In genomic region chr2:162658997-162659396, GRCm38 (mm10) we compare ENCODE assay signal across 8 mouse cellular contexts. TPM values are rescaled to one million over a fixed set of nuclear protein-coding genes. Genes with fewer than 3 reads are reported as not detected.
DNase-seq lines count a peak whose midpoint lies in the region; ATAC-seq and TF ChIP-seq lines count a peak whose summit lies in the region.

No protein-coding gene starts in this region.

- peak overlapping the region; percentile 23 for H3K4me2 ChIP-seq in embryonic facial prominence, embryonic 11.5 days (ENCODE audit: low read depth, low read length)
- peak overlapping the region; percentile 97; the same call in 1 of the 2 replicates for H3K4me2 ChIP-seq in kidney, embryonic 14.5 days (replicated peaks; ENCODE audit: low read depth, low read length)
- H3K4me2 ChIP-seq in limb, embryonic 13.5 days (replicated peaks): peak overlapping the region; percentile 95
- peak overlapping the region; percentile 99 for H3K4me2 ChIP-seq in midbrain, embryonic 15.5 days
- H3K4me2 ChIP-seq in stomach, postnatal 0 days (replicated peaks; ENCODE audit: low read depth): peak overlapping the region; percentile 38

- WGBS in embryonic facial prominence, embryonic 11.5 days: under 1% methylated on average over 18 of the region's 18 CpGs
- under 1% methylated on average over 18 of the region's 18 CpGs for WGBS in heart, embryonic 10.5 days
- WGBS in kidney, embryonic 14.5 days: under 1% methylated on average over 18 of the region's 18 CpGs
- WGBS in limb, embryonic 13.5 days: 1% methylated on average over 18 of the region's 18 CpGs
- under 1% methylated on average over 18 of the region's 18 CpGs for WGBS in midbrain, embryonic 15.5 days
- WGBS in stomach, postnatal 0 days: under 1% methylated on average over 18 of the region's 18 CpGs

- H3K9me3 ChIP-seq in embryonic facial prominence, embryonic 11.5 days (replicated peaks; ENCODE audit: control insufficient read depth, low read length): no peaks in the 10 kb centered on the region
- no peaks in the 10 kb centered on the region for H3K9me3 ChIP-seq in heart, embryonic 10.5 days
- H3K9me3 ChIP-seq in kidney, embryonic 14.5 days (ENCODE audit: control insufficient read depth, low read length): no peaks in the 10 kb centered on the region
- H3K9me3 ChIP-seq in limb, embryonic 13.5 days: no peaks in the 10 kb centered on the region
- no peaks in the 10 kb centered on the region for H3K9me3 ChIP-seq in midbrain, embryonic 15.5 days
- H3K9me3 ChIP-seq in stomach, postnatal 0 days (ENCODE audit: control insufficient read depth, low read length): no peaks in the 10 kb centered on the region

- TF ChIP-seq CTCF in stomach, postnatal 0 days (IDR thresholded peaks at IDR 0.05; ENCODE audit: low read depth): peak; percentile 97

- H3K9ac ChIP-seq in embryonic facial prominence, embryonic 11.5 days (replicated peaks; ENCODE audit: low read length): no peak overlapping the region
- H3K9ac ChIP-seq in kidney, embryonic 14.5 days (ENCODE audit: low read depth, low read length): no peak overlapping the region
- no peak overlapping the region for H3K9ac ChIP-seq in limb, embryonic 13.5 days
- H3K9ac ChIP-seq in midbrain, embryonic 15.5 days: peak overlapping the region; percentile 73; the same call in 1 of the 2 replicates
- no peak overlapping the region for H3K9ac ChIP-seq in stomach, postnatal 0 days (ENCODE audit: low read length)

- TF ChIP-seq EP300 in stomach, postnatal 0 days (optimal IDR thresholded peaks at IDR 0.05): no peak

- peaks cover 4% of the 10 kb centered on the region for H3K4me1 ChIP-seq in embryonic facial prominence, embryonic 11.5 days (ENCODE audit: control insufficient read depth, insufficient read depth, low read length)
- peaks cover 19% of the 10 kb centered on the region for H3K4me1 ChIP-seq in heart, embryonic 10.5 days
- 0 out of 2 replicates have a peak, but pooled peaks cover 12% of the 10 kb centered on the region for H3K4me1 ChIP-seq in kidney, embryonic 14.5 days (ENCODE audit: control insufficient read depth, insufficient read depth, low read length)
- H3K4me1 ChIP-seq in limb, embryonic 13.5 days: peaks cover 29% of the 10 kb centered on the region
- peaks cover 43% of the 10 kb centered on the region for H3K4me1 ChIP-seq in midbrain, embryonic 15.5 days
- H3K4me1 ChIP-seq in stomach, postnatal 0 days (replicated peaks; ENCODE audit: control insufficient read depth, insufficient read depth): no peaks in the 10 kb centered on the region

- no peak for ATAC-seq in embryonic facial prominence, embryonic 11.5 days (replicated peaks; ENCODE audit: insufficient number of reproducible peaks, low FRiP score, low TSS enrichment, low read depth)
- no peak for ATAC-seq in kidney, embryonic 14.5 days (ENCODE audit: low FRiP score, low TSS enrichment)
- ATAC-seq in limb, embryonic 13.5 days (ENCODE audit: low FRiP score, low read depth): no peak
- ATAC-seq in midbrain, embryonic 15.5 days (replicated peaks): no peak
- ATAC-seq in stomach, postnatal 0 days (ENCODE audit: low FRiP score, low TSS enrichment): no peak

- peaks cover 32% of the 10 kb centered on the region for H3K27me3 ChIP-seq in embryonic facial prominence, embryonic 11.5 days (ENCODE audit: control insufficient read depth, insufficient read depth, low read length)
- peaks cover 71% of the 10 kb centered on the region for H3K27me3 ChIP-seq in heart, embryonic 10.5 days (ENCODE audit: insufficient read depth, poor library complexity, severe bottlenecking)
- H3K27me3 ChIP-seq in kidney, embryonic 14.5 days (ENCODE audit: control insufficient read depth, insufficient read depth, low read length): peaks cover 57% of the 10 kb centered on the region
- peaks cover 86% of the 10 kb centered on the region for H3K27me3 ChIP-seq in limb, embryonic 13.5 days
- peaks cover 14% of the 10 kb centered on the region; the same call in 1 of the 2 replicates for H3K27me3 ChIP-seq in midbrain, embryonic 15.5 days (replicated peaks)
- H3K27me3 ChIP-seq in stomach, postnatal 0 days (ENCODE audit: control insufficient read depth, insufficient read depth, low read length): peaks cover 7% of the 10 kb centered on the region; the same call in 1 of the 2 replicates

- H3K4me3 ChIP-seq in embryonic facial prominence, embryonic 11.5 days (ENCODE audit: low read depth, low read length): 0 out of 2 replicates have a peak overlapping the region, but pooled peaks have one; percentile 5
- peak overlapping the region; percentile 74 for H3K4me3 ChIP-seq in heart, embryonic 10.5 days
- peak overlapping the region; percentile 51 for H3K4me3 ChIP-seq in kidney, embryonic 14.5 days (ENCODE audit: low read length)
- H3K4me3 ChIP-seq in limb, embryonic 13.5 days: peak overlapping the region; percentile 57
- H3K4me3 ChIP-seq in midbrain, embryonic 15.5 days: peak overlapping the region; percentile 80
- H3K4me3 ChIP-seq in stomach, postnatal 0 days (ENCODE audit: low read depth, low read length): no peak overlapping the region; the same call in 1 of the 2 replicates

- no peak overlapping the region for H3K27ac ChIP-seq in embryonic facial prominence, embryonic 11.5 days (replicated peaks; ENCODE audit: low read depth, low read length)
- no peak overlapping the region for H3K27ac ChIP-seq in heart, embryonic 10.5 days
- no peak overlapping the region for H3K27ac ChIP-seq in kidney, embryonic 14.5 days (ENCODE audit: low read depth, low read length)
- no peak overlapping the region for H3K27ac ChIP-seq in limb, embryonic 13.5 days
- H3K27ac ChIP-seq in midbrain, embryonic 15.5 days: peak overlapping the region; percentile 78
- no peak overlapping the region for H3K27ac ChIP-seq in stomach, postnatal 0 days (replicated peaks)

- H3K36me3 ChIP-seq in embryonic facial prominence, embryonic 11.5 days (replicated peaks; ENCODE audit: control insufficient read depth, insufficient read depth, low read depth, low read length): no peaks in the 10 kb centered on the region
- H3K36me3 ChIP-seq in heart, embryonic 10.5 days: no peaks in the 10 kb centered on the region
- no peaks in the 10 kb centered on the region for H3K36me3 ChIP-seq in kidney, embryonic 14.5 days (ENCODE audit: control insufficient read depth, insufficient read depth, low read length)
- H3K36me3 ChIP-seq in limb, embryonic 13.5 days: no peaks in the 10 kb centered on the region
- no peaks in the 10 kb centered on the region for H3K36me3 ChIP-seq in midbrain, embryonic 15.5 days (replicated peaks)
- no peaks in the 10 kb centered on the region for H3K36me3 ChIP-seq in stomach, postnatal 0 days (ENCODE audit: control insufficient read depth, insufficient read depth, low read length)

- DNase-seq in heart, adult 18-20 months: peak; percentile 38 to 89
- DNase-seq in heart, adult 11 months: no peak
- DNase-seq in embryonic facial prominence, embryonic 11.5 days (ENCODE audit: low spot score): peak; percentile 91
- DNase-seq in heart, embryonic 10.5 days (ENCODE audit: low spot score): peak; percentile 87
- DNase-seq in stomach, postnatal 0 days (ENCODE audit: low spot score): peak; percentile 87

RNA-seq across cellular contexts. Expression of gene Ptprt, which starts 1.9 kb away (rescaled TPM):
- total RNA-seq in heart, adult 18-20 months (2021): under 1 TPM; 0.08 to 0.25 TPM
- 0.82 and 1.00 TPM in 2 replicates for polyA plus RNA-seq in embryonic facial prominence, embryonic 11.5 days (2014; fragmentation: Nextera tagmentation; extraction: Ambion mirVana)
- 0.31 and 0.51 TPM in 2 replicates for polyA plus RNA-seq in heart, embryonic 10.5 days (2016; fragmentation: Nextera tagmentation; extraction: Ambion mirVana)
- polyA plus RNA-seq in kidney, embryonic 14.5 days (2014; fragmentation: Nextera tagmentation; extraction: Ambion mirVana): 3.6 and 4.6 TPM in 2 replicates
- polyA plus RNA-seq in limb, embryonic 13.5 days (2015; fragmentation: Nextera tagmentation; extraction: Ambion mirVana): 2.6 and 3.3 TPM in 2 replicates
- polyA plus RNA-seq in midbrain, embryonic 15.5 days (2015; fragmentation: Nextera tagmentation; extraction: Ambion mirVana): 14.8 and 15.0 TPM in 2 replicates
- 0.47 and 0.89 TPM in 2 replicates for polyA plus RNA-seq in stomach, postnatal 0 days (2015; fragmentation: Nextera tagmentation; extraction: Ambion mirVana)

Comparison
In these comparisons a context has a peak if more than half of its experiments do, and no peak if none do; other contexts are left out.
1. H3K4me2 ChIP-seq: peak in every context shown above with its lines; median percentile 99 in midbrain, embryonic 15.5 days; 97 in kidney, embryonic 14.5 days; 95 in limb, embryonic 13.5 days; 38 in stomach, postnatal 0 days; 23 in embryonic facial prominence, embryonic 11.5 days.